Mouse (Mus musculus): ENCODE results near the gene Qdpr.

DNA sequence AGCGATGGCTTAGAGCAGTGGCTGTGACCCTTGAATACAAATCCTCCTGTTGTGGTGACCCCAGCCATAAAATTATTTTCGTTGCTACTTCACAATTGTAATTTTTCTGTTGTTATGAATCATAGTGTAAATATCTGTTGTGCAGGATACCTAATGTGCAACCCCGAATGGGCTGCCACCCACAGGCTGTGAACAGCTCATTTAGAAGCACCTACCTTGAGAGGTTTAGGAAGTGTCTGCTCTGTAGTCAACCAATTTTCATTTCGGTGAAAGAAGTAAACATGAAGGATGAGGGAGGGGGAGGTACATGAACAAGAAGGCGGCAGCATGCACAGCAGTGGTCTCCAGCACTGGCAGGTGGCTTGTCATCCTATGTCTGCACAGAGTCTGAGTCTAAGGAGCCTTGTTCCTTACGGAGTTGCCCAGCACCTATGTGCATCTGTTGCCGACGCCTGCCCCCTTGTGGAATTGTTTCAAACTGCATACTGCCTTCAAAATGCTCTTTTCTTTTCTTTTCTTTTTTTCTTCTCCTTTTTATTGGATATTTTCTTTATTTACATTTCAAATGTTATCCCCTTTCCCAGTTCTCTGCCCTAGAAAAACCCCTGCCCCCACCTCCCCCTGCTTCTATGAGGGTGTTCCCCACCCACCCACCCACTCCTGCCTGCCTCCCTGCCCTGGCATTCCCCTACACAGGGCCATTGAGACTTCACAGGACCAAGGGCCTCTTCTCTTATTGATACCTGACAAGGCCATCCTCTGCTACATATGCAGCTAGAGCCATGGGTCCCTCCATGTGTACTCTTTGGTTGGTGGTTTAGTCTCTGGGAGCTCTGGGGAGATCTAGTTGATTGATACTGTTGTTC is 25.8 kb downstream of the Qdpr start:
- TF ChIP-seq CTCF (IDR thresholded peaks at IDR 0.05; ENCODE audit: control insufficient read depth, insufficient read depth, insufficient replicate concordance, low read depth, low read length) (peak; percentile 63; the same call in 1 of the 2 replicates), POLR2A (IDR thresholded peaks at IDR 0.05; ENCODE audit: control insufficient read depth, low read depth, low read length) (no peak)
